8 mouse cellular contexts compared by ENCODE assay signal in the genomic region with DNA sequence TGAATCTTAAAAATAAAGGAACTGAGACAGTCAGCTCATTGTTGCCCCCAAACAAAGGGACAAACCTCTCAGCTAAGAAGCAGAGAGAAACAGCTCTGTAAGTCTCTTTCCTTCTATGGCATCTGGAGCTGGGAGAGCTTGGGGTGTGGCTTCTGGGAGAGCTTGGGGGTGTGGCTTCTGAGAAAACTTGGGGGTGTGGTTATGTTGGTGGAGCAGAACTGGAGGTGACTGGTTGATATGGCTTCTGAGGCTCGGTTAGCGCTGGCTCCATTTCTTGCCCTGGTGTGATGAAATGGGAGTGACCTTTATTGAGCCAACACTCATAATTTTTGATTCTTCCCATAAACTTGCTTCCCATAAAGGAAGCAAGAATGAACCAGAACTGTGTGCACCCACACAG. TPM values are rescaled to one million over a fixed set of nuclear protein-coding genes. Genes with fewer than 3 reads are reported as not detected.
A peak's percentile ranks its signal among the peaks of the same experiment; 100 is the strongest.
DNase-seq lines count a peak whose midpoint lies in the region; ATAC-seq lines count a peak whose summit lies in the region.

No protein-coding gene starts in this region.

- H3K4me1 ChIP-seq in heart, embryonic 15.5 days (replicated peaks) = peaks cover 30% of the 10 kb centered on the region
- peaks cover 29% of the 10 kb centered on the region for H3K4me1 ChIP-seq in limb, embryonic 13.5 days
- peaks cover 19% of the 10 kb centered on the region for H3K4me1 ChIP-seq in midbrain, embryonic 11.5 days (ENCODE audit: control insufficient read depth, insufficient read depth, low read length)

- no peak overlapping the region for H3K4me2 ChIP-seq in heart, embryonic 15.5 days
- H3K4me2 ChIP-seq in limb, embryonic 13.5 days (replicated peaks) = no peak overlapping the region
- H3K4me2 ChIP-seq in midbrain, embryonic 11.5 days = no peak overlapping the region

- no peak overlapping the region for H3K4me3 ChIP-seq in heart, embryonic 15.5 days
- H3K4me3 ChIP-seq in limb, embryonic 13.5 days = no peak overlapping the region
- no peak overlapping the region for H3K4me3 ChIP-seq in midbrain, embryonic 11.5 days (ENCODE audit: low read depth, low read length)

- no peaks in the 10 kb centered on the region for H3K9me3 ChIP-seq in heart, embryonic 15.5 days (replicated peaks)
- no peaks in the 10 kb centered on the region for H3K9me3 ChIP-seq in limb, embryonic 13.5 days
- no peaks in the 10 kb centered on the region for H3K9me3 ChIP-seq in midbrain, embryonic 11.5 days (ENCODE audit: control insufficient read depth, low read length)

- no peaks in the 10 kb centered on the region for H3K36me3 ChIP-seq in heart, embryonic 15.5 days
- H3K36me3 ChIP-seq in limb, embryonic 13.5 days = no peaks in the 10 kb centered on the region
- H3K36me3 ChIP-seq in midbrain, embryonic 11.5 days (ENCODE audit: control insufficient read depth, insufficient read depth, low read length) = no peaks in the 10 kb centered on the region

- 38% methylated on average over 2 of the region's 2 CpGs for WGBS in heart, embryonic 15.5 days
- 34% methylated on average over 2 of the region's 2 CpGs for WGBS in limb, embryonic 13.5 days
- WGBS in midbrain, embryonic 11.5 days = 51% methylated on average over 2 of the region's 2 CpGs

- intact Hi-C loops in heart, postnatal 10 days (cut with DNase I) = no loop called here
- intact Hi-C loops in left cerebral cortex, postnatal 36 days (cut with DNase I) = no loop called here

- 0 out of 2 replicates have a peak, but pooled peaks have one; percentile 54 for ATAC-seq in heart, embryonic 15.5 days (replicated peaks; ENCODE audit: insufficient number of reproducible peaks, insufficient read depth, low FRiP score, low read depth)
- peak; percentile 86 for ATAC-seq in common myeloid progenitor, adult 5-6 weeks (replicated peaks; ENCODE audit: low read depth, poor library complexity, severe bottlenecking)
- peak; percentile 67; the same call in 1 of the 2 replicates for ATAC-seq in limb, embryonic 13.5 days (ENCODE audit: low FRiP score, low read depth)
- no peak for ATAC-seq in midbrain, embryonic 11.5 days (ENCODE audit: low FRiP score)

- peak overlapping the region; percentile 41; the same call in 1 of the 2 replicates for H3K27ac ChIP-seq in heart, embryonic 15.5 days
- no peak overlapping the region for H3K27ac ChIP-seq in limb, embryonic 13.5 days
- no peak overlapping the region for H3K27ac ChIP-seq in midbrain, embryonic 11.5 days (ENCODE audit: low read depth, low read length)

- DNase-seq in heart, postnatal 10 days = no peak
- peak; percentile 27 for DNase-seq in skeletal muscle tissue, adult 2 months (ENCODE audit: low read depth, low spot score)
- DNase-seq in midbrain, embryonic 11.5 days (ENCODE audit: low spot score, missing footprints) = no peak
- no peak for DNase-seq in left cerebral cortex, postnatal 36 days (ENCODE audit: low spot score in 2 of 2)
- no peak for DNase-seq in layer of hippocampus, adult 9-10 months (ENCODE audit: low spot score)

- H3K27me3 ChIP-seq in heart, embryonic 15.5 days = no peaks in the 10 kb centered on the region
- peaks cover 7% of the 10 kb centered on the region for H3K27me3 ChIP-seq in limb, embryonic 13.5 days
- H3K27me3 ChIP-seq in midbrain, embryonic 11.5 days (ENCODE audit: control insufficient read depth, insufficient read depth, low read length) = no peaks in the 10 kb centered on the region

- H3K9ac ChIP-seq in heart, embryonic 15.5 days = no peak overlapping the region
- H3K9ac ChIP-seq in limb, embryonic 13.5 days = no peak overlapping the region
- no peak overlapping the region for H3K9ac ChIP-seq in midbrain, embryonic 11.5 days (ENCODE audit: low read length)

RNA-seq across cellular contexts. Expression of a gene that starts 10.0 kb away (rescaled TPM):
- polyA plus RNA-seq in heart, embryonic 15.5 days (2015; fragmentation: Nextera tagmentation; extraction: Ambion mirVana) = 120 and 162 TPM in 2 replicates
- 100 to 1,000 TPM; 415 to 442 TPM for total RNA-seq in heart, postnatal 10 days (2021)
- not detected in 2 replicates for total RNA-seq in common myeloid progenitor, adult 5-6 weeks (2017)
- 0.17 and 0.22 TPM in 2 replicates for polyA plus RNA-seq in limb, embryonic 13.5 days (2015; fragmentation: Nextera tagmentation; extraction: Ambion mirVana)
- polyA plus RNA-seq in midbrain, embryonic 11.5 days (2014; fragmentation: Nextera tagmentation; extraction: Ambion mirVana) = 0.16 TPM in 1 of 2 replicates, not detected in the other
- total RNA-seq in left cerebral cortex, postnatal 36 days (2021) = not detected

RNA-seq across cellular contexts. Expression of a gene that starts 48.0 kb away (rescaled TPM):
- not detected in 2 replicates for polyA plus RNA-seq in heart, embryonic 15.5 days (2015; fragmentation: Nextera tagmentation; extraction: Ambion mirVana)
- 1 to 10 TPM in 1 of 2 experiments, under 1 TPM in 1; 0.62 to 1.2 TPM for total RNA-seq in heart, postnatal 10 days (2021)
- not detected in 2 replicates for total RNA-seq in common myeloid progenitor, adult 5-6 weeks (2017)
- polyA plus RNA-seq in limb, embryonic 13.5 days (2015; fragmentation: Nextera tagmentation; extraction: Ambion mirVana) = not detected in 2 replicates
- 0.08 TPM in 1 of 2 replicates, not detected in the other for polyA plus RNA-seq in midbrain, embryonic 11.5 days (2014; fragmentation: Nextera tagmentation; extraction: Ambion mirVana)
- total RNA-seq in left cerebral cortex, postnatal 36 days (2021) = not detected

Comparison
In these comparisons a context has a peak if more than half of its experiments do, and no peak if none do; other contexts are left out.
1. RNA of a gene that starts 10.0 kb away (total RNA-seq): 415 to 442 TPM in heart, postnatal 10 days; not detected in common myeloid progenitor, adult 5-6 weeks and not detected in left cerebral cortex, postnatal 36 days; every median in the first group is over 100 times any median in the second.